ENCODE assay signal across 8 mouse cellular contexts in genomic region chr3:101577361-101577760, GRCm38 (mm10). TPM values are rescaled to one million over a fixed set of nuclear protein-coding genes. Genes with fewer than 3 reads are reported as not detected.
DNase-seq lines count a peak whose midpoint lies in the region; ATAC-seq lines count a peak whose summit lies in the region.

No protein-coding gene starts in this region.

- H3K4me2 ChIP-seq in forebrain, embryonic 16.5 days (ENCODE audit: low read length): no peak overlapping the region

- no peak overlapping the region for H3K9ac ChIP-seq in forebrain, embryonic 16.5 days (replicated peaks; ENCODE audit: low read depth, low read length)

- DNase-seq in frontal cortex, postnatal 14 days (ENCODE audit: low spot score in 2 of 2): no peak
- DNase-seq in adrenal gland, postnatal 36 days: peak; percentile 52 to 58
- peak; percentile 54 for DNase-seq in lung, postnatal 14 days
- DNase-seq in spleen, adult 12 weeks (ENCODE audit: low spot score): no peak
- no peak for DNase-seq in left cerebral cortex, postnatal 14 days (ENCODE audit: low spot score in 2 of 2)
- no peak for DNase-seq in gastrocnemius, postnatal 10 days

- no peak overlapping the region for H3K4me3 ChIP-seq in forebrain, embryonic 16.5 days (replicated peaks; ENCODE audit: low read length)

- H3K9me3 ChIP-seq in forebrain, embryonic 16.5 days (ENCODE audit: control insufficient read depth, low read length): no peaks in the 10 kb centered on the region

- peak; percentile 25; the same call in 1 of the 2 replicates for ATAC-seq in frontal cortex, adult (ENCODE audit: low TSS enrichment)
- ATAC-seq in forebrain, embryonic 16.5 days: peak; percentile 64

- intact Hi-C loops in left cerebral cortex, postnatal 14 days (cut with DNase I): no loop called here

- peaks cover 11% of the 10 kb centered on the region for H3K4me1 ChIP-seq in forebrain, embryonic 16.5 days (replicated peaks; ENCODE audit: control insufficient read depth, insufficient read depth, low read length)

- H3K27me3 ChIP-seq in forebrain, embryonic 16.5 days (replicated peaks; ENCODE audit: control insufficient read depth, insufficient read depth, low read length): no peaks in the 10 kb centered on the region

- H3K27ac ChIP-seq in forebrain, embryonic 16.5 days (ENCODE audit: low read length): peak overlapping the region; percentile 13

- WGBS in forebrain, embryonic 16.5 days: 43% methylated on average over 5 of the region's 5 CpGs

- H3K36me3 ChIP-seq in forebrain, embryonic 16.5 days (ENCODE audit: control insufficient read depth, insufficient read depth): peaks cover 46% of the 10 kb centered on the region

RNA-seq across cellular contexts. Expression of gene Atp1a1, which starts 27.1 kb away (rescaled TPM):
- total RNA-seq in adrenal gland, postnatal 36 days (2021): 100 to 1,000 TPM; 823 to 834 TPM
- polyA plus RNA-seq in forebrain, embryonic 16.5 days (2015; fragmentation: Nextera tagmentation; extraction: Ambion mirVana): 42.7 and 49.2 TPM in 2 replicates
- total RNA-seq in left cerebral cortex, postnatal 14 days (2021): 1,000 to 10,000 TPM; 1,135 to 1,354 TPM
- total RNA-seq in gastrocnemius, postnatal 10 days (2021): 10 to 100 TPM; 71.2 to 86.4 TPM

Comparison
In these comparisons a context has a peak if more than half of its experiments do, and no peak if none do; other contexts are left out.
1. DNase-seq: peak in adrenal gland, postnatal 36 days (2 of 2) and lung, postnatal 14 days (single experiment); none in frontal cortex, postnatal 14 days (0 of 2), spleen, adult 12 weeks (single experiment), left cerebral cortex, postnatal 14 days (0 of 2) and gastrocnemius, postnatal 10 days (single experiment).
2. RNA of gene Atp1a1, which starts 27.1 kb away (total RNA-seq): 1,135 to 1,354 TPM in left cerebral cortex, postnatal 14 days and 823 to 834 TPM in adrenal gland, postnatal 36 days; 71.2 to 86.4 TPM in gastrocnemius, postnatal 10 days; every median in the first group is over 4 times any median in the second.